Mouse (Mus musculus): ENCODE measurements at regions not wholly inside any gene's neighbourhood (a gene's known extent, or its start where the extent isn't known, plus 50 kb on each side); places are given as distances from the start of the nearest gene placed in this dataset.

DNA sequence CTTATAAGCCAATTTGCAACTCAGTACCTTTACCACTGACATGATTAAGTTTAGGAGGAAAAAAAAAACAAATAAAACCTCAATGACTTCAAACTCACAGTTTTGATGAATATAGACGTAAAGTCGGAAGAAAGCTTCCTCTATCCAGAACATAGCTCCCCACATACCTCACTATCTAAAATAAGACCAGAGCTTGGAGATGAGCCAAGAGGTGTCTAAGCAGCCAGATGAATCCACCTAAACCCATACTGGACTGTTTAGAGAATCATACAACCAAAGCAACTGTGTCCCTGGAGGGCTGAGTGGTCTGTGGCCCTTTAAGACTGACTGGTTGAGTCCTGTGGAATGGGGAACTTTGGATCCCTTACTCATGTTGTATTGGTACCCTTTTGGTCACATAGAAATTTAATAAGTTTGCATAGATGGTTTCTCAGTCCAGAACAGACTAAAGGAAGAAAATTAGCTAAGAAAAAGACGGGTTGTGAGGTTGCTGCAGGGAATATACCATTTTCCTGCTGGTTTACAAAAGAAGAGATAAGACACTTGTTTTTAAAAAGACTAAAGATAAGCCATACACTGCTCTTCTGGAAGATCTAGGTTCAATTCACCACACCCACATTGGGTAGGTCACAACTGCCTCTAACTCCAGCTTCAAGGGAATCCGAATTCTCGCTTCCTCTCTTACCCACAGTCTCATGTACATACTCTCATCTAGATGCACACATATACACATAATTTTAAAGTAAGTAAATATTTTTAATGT, 127.6 kb downstream of the Zfp36l1 start:
- Histone ChIP-seq H3K9me3 (replicated peaks; ENCODE audit: insufficient read depth, low read length) (no peaks in the 10 kb centered on the region), H3K79me2 (ENCODE audit: control insufficient read depth, insufficient read depth, low read length, poor library complexity) (no peaks in the 10 kb centered on the region), H3K4me1 (ENCODE audit: control insufficient read depth in 1 of 2, insufficient read depth in 2 of 2, low read length in 2 of 2) (peaks cover 70 to 72% of the 10 kb centered on the region in 2 experiments), H3K36me3 (ENCODE audit: control insufficient read depth in 1 of 2, insufficient read depth in 2 of 2, low read length in 2 of 2) (peaks cover 0 to 75% of the 10 kb centered on the region in 2 experiments; a peak in 2 of 4 replicates), H3K27ac (ENCODE audit: control insufficient read depth, low read depth, low read length) (peak overlapping the region; percentile 92), H3K9ac (ENCODE audit: control insufficient read depth, low read depth, low read length, poor library complexity, severe bottlenecking) (peak overlapping the region; percentile 7; the same call in 1 of the 2 replicates), H3K4me3 (ENCODE audit: control insufficient read depth in 1 of 2, insufficient read depth in 1 of 2, low read depth in 2 of 2, low read length in 2 of 2) (peak overlapping the region in 1 of 2 experiments; percentile 31; a peak in 2 of 4 replicates), H3K27me3 (ENCODE audit: control insufficient read depth in 1 of 2, insufficient read depth in 2 of 2, low read length in 2 of 2) (no peaks in the 10 kb centered on the region)
- TF ChIP-seq ETS1 (IDR thresholded peaks at IDR 0.05; ENCODE audit: low read depth, low read length): peak; percentile 70
- TF ChIP-seq SIN3A (IDR thresholded peaks at IDR 0.05; ENCODE audit: low read length): peak; percentile 72
- no peak for TF ChIP-seq USF2 (IDR thresholded peaks at IDR 0.05; ENCODE audit: borderline replicate concordance in 1 of 2, insufficient read depth in 1 of 2, low read depth in 1 of 2, low read length in 2 of 2)
- TF ChIP-seq JUND (IDR thresholded peaks at IDR 0.05; ENCODE audit: low read depth, low read length): no peak
- TF ChIP-seq UBTF (IDR thresholded peaks at IDR 0.05; ENCODE audit: borderline replicate concordance, insufficient read depth, low read depth, low read length): no peak
- TF ChIP-seq TAL1 (IDR thresholded peaks at IDR 0.05; ENCODE audit: low read length): peak; percentile 13; the same call in 1 of the 2 replicates
- no peak for TF ChIP-seq CHD2 (IDR thresholded peaks at IDR 0.05; ENCODE audit: low read length)
- TF ChIP-seq MYC (IDR thresholded peaks at IDR 0.05; ENCODE audit: low read depth, low read length): no peak
- peak; percentile 72 for TF ChIP-seq TCF12 (IDR thresholded peaks at IDR 0.05; ENCODE audit: low read depth, low read length)
- peak; percentile 58; the same call in 1 of the 2 replicates for TF ChIP-seq MEF2A (IDR thresholded peaks at IDR 0.05; ENCODE audit: extremely low read depth, insufficient replicate concordance, low read depth, low read length, poor library complexity, severe bottlenecking)
- no peak for TF ChIP-seq KAT2A (conservative IDR thresholded peaks at IDR 0.05; ENCODE audit: low read depth, low read length)
- TF ChIP-seq RAD21 (IDR thresholded peaks at IDR 0.05; ENCODE audit: low read depth, low read length): no peak; the same call in 1 of the 2 replicates
- TF ChIP-seq NELFE (IDR thresholded peaks at IDR 0.05; ENCODE audit: low read depth, low read length): no peak
- no peak for TF ChIP-seq E2F4 (IDR thresholded peaks at IDR 0.05; ENCODE audit: borderline replicate concordance, low read depth, low read length)
- 0 out of 2 replicates have a peak, but pooled peaks have one; percentile 11 for TF ChIP-seq ZC3H11A (IDR thresholded peaks at IDR 0.05; ENCODE audit: low read depth, low read length)
- no peak; the same call in 1 of the 2 replicates for TF ChIP-seq MAX (IDR thresholded peaks at IDR 0.05; ENCODE audit: low read length)
- peak; percentile 33 for TF ChIP-seq RCOR1 (IDR thresholded peaks at IDR 0.05; ENCODE audit: low read depth, low read length)
- no peak for TF ChIP-seq SMC3 (IDR thresholded peaks at IDR 0.05; ENCODE audit: low read depth, low read length)
- 0 out of 2 replicates have a peak, but pooled peaks have one; percentile 37 for TF ChIP-seq MAFK (IDR thresholded peaks at IDR 0.05; ENCODE audit: borderline replicate concordance, low read depth, low read length)
- TF ChIP-seq MXI1 (IDR thresholded peaks at IDR 0.05; ENCODE audit: low read depth, low read length): no peak
- TF ChIP-seq ELF1 (IDR thresholded peaks at IDR 0.05; ENCODE audit: low read depth, low read length): 0 out of 2 replicates have a peak, but pooled peaks have one; percentile 39
- 0 out of 2 replicates have a peak, but pooled peaks have one; percentile 29 for TF ChIP-seq MYB (IDR thresholded peaks at IDR 0.05; ENCODE audit: low read depth, low read length)
- peak; percentile 88 for TF ChIP-seq GATA1 (IDR thresholded peaks at IDR 0.05; ENCODE audit: low read depth, low read length)
- peak; percentile 64 to 69 for TF ChIP-seq EP300 (IDR thresholded peaks at IDR 0.05; ENCODE audit: low read depth in 1 of 2, low read length in 2 of 2)
- TF ChIP-seq ZMIZ1 (IDR thresholded peaks at IDR 0.05; ENCODE audit: low read depth, low read length): no peak
- no peak; the same call in 1 of the 2 replicates for TF ChIP-seq GABPA (IDR thresholded peaks at IDR 0.05; ENCODE audit: low read depth, low read length)
- 0 out of 2 replicates have a peak, but pooled peaks have one; percentile 15 for TF ChIP-seq ZKSCAN1 (IDR thresholded peaks at IDR 0.05; ENCODE audit: low read depth, low read length)
- TF ChIP-seq ZNF384 (IDR thresholded peaks at IDR 0.05; ENCODE audit: low read depth, low read length): peak; percentile 62
- DNase-seq (ENCODE audit: low read depth, low spot score): peak; percentile 90
